Mouse (Mus musculus) liver, adult 2 months (tissue): ENCODE data around the gene Nop9. TPM values are rescaled to one million over a fixed set of nuclear protein-coding genes. Genes with fewer than 3 reads are reported as not detected.
A peak's percentile ranks its signal among the peaks of the same experiment; 100 is the strongest.
"Not testable (repeated sequence)": the region's sequence is repeated elsewhere in the genome, so short reads cannot be mapped to it uniquely, and the experiment has no call there.

Experiments used
- DNase-seq: peaks from one replicate; pipeline ENCODE4 v3.0.0-alpha.2; 2011; ENCODE audit warnings: low read depth, low spot score; ENCODE audit errors: extremely low read depth
- H3K27ac ChIP-seq: fragments of 200-500 bp; replicated peaks from 2 replicates; pipeline ENCODE4 v1.5.1; 2012; ENCODE audit warnings: low read depth, mild to moderate bottlenecking, control low read depth, inconsistent platforms, low read length; ENCODE audit not compliant: insufficient read depth
- H3K27me3 ChIP-seq: fragments of 200-500 bp; 2 replicates; pipeline ENCODE4 v1.6.1; 2012; ENCODE audit warnings: mild to moderate bottlenecking, moderate library complexity, low read length, inconsistent platforms; ENCODE audit not compliant: control insufficient read depth, insufficient read depth
- H3K36me3 ChIP-seq: fragments of 200-500 bp; 2 replicates; pipeline ENCODE4 v1.6.1; 2012; ENCODE audit warnings: low read length, inconsistent platforms; ENCODE audit not compliant: control insufficient read depth, insufficient read depth
- H3K4me1 ChIP-seq: fragments of 200-500 bp; 2 replicates; pipeline ENCODE4 v1.6.1; 2011; ENCODE audit warnings: low read length; ENCODE audit not compliant: control insufficient read depth, insufficient read depth
- H3K4me3 ChIP-seq: fragments of 200-500 bp; 2 replicates; pipeline ENCODE4 v1.5.1; 2011; ENCODE audit warnings: low read depth, mild to moderate bottlenecking, control low read depth, low read length, moderate library complexity; ENCODE audit not compliant: insufficient read depth
- H3K79me2 ChIP-seq: fragments of 200-500 bp; 2 replicates; pipeline ENCODE4 v1.6.1; 2012; ENCODE audit warnings: inconsistent platforms, mild to moderate bottlenecking, low read length, moderate library complexity; ENCODE audit not compliant: control insufficient read depth, insufficient read depth
- H3K9ac ChIP-seq: fragments of 200-500 bp; 2 replicates; pipeline ENCODE4 v1.6.1; 2012; ENCODE audit warnings: low read depth, mild to moderate bottlenecking, control low read depth, inconsistent platforms, low read length
- CTCF ChIP-seq: fragments of 200-500 bp; IDR thresholded peaks from 2 replicates; pipeline ENCODE4 v1.5.1; 2011; ENCODE audit warnings: low read depth, low read length, control low read depth
- POLR2A ChIP-seq: fragments of 200-500 bp; IDR thresholded peaks from 2 replicates; pipeline ENCODE4 v1.6.1; 2011; ENCODE audit warnings: low read length, control low read depth; ENCODE audit not compliant: insufficient read depth; ENCODE audit errors: extremely low read depth
- WGBS: fragments of 180-500 bp; shearing (Covaris S2); methylation state at CpG from one replicate; pipeline ENCODE4 v1.1.7; 2018; 5-methylcytosine and 5-hydroxymethylcytosine counted together
- polyA plus RNA-seq: library from polyadenylated mRNA; depleted of rRNA; stranded (reverse); fragments of >200 nt; gene quantifications from 2 replicates; pipeline ENCODE4 v1.2.3, GENCODE M21; 2012
- total RNA-seq: library from RNA; depleted of rRNA; stranded (reverse); fragments of >200 nt; gene quantifications from 2 replicates; pipeline ENCODE4 v1.2.3, GENCODE M21; 2014

The Nop9 gene
- total and polyA plus RNA-seq, 2 experiments = 13.0 to 15.1 TPM

DNA sequence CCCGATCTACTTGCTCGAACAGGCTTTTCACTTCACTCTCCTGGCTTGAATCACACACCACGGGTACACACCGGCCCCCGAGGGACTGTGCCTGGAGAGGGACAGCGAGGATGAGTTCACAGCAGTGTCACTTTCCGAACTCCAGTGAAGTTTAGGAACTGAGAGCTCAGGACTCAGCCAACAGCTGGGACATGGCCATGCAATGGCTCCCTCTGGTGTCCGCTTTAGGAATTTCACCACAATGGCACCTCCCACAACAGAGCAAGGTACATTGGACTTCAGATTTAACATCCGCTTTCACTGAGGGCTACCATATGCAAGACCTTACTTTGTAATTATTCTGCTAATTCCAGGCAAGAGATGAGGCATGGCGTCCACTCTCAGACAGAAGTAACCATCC lies 1.8 kb upstream of the Nop9 start:
- peaks cover 28% of the 10 kb centered on the region for H3K36me3 ChIP-seq
- TF ChIP-seq POLR2A (no peak), CTCF (peak; percentile 97)
- peaks cover 5% of the 10 kb centered on the region for H3K79me2 ChIP-seq
- 4% methylated on average over 10 of the region's 10 CpGs for WGBS
- peak overlapping the region; percentile 70 for H3K27ac ChIP-seq
- H3K9ac ChIP-seq = peak overlapping the region; percentile 66
- H3K4me1 ChIP-seq = peaks cover 14% of the 10 kb centered on the region
- peak; percentile 87 for DNase-seq
- peak overlapping the region; percentile 17 for H3K4me3 ChIP-seq
- no peaks in the 10 kb centered on the region for H3K27me3 ChIP-seq

- no peak for DNase-seq
- H3K4me3 ChIP-seq = peak overlapping the region; percentile 80
- H3K27ac ChIP-seq = no peak overlapping the region; the same call in 1 of the 2 replicates
- WGBS = under 1% methylated on average over 31 of the region's 31 CpGs
- H3K27me3 ChIP-seq = no peaks in the 10 kb centered on the region
- peaks cover 5% of the 10 kb centered on the region for H3K79me2 ChIP-seq
- H3K9ac ChIP-seq = peak overlapping the region; percentile 77
- peaks cover 28% of the 10 kb centered on the region for H3K36me3 ChIP-seq
- TF ChIP-seq CTCF (no peak), POLR2A (no peak)
- peaks cover 10% of the 10 kb centered on the region for H3K4me1 ChIP-seq
These were observed 356 bp downstream of the Nop9 start for GRCm38 (mm10) chr14:55745861-55746237.

DNA sequence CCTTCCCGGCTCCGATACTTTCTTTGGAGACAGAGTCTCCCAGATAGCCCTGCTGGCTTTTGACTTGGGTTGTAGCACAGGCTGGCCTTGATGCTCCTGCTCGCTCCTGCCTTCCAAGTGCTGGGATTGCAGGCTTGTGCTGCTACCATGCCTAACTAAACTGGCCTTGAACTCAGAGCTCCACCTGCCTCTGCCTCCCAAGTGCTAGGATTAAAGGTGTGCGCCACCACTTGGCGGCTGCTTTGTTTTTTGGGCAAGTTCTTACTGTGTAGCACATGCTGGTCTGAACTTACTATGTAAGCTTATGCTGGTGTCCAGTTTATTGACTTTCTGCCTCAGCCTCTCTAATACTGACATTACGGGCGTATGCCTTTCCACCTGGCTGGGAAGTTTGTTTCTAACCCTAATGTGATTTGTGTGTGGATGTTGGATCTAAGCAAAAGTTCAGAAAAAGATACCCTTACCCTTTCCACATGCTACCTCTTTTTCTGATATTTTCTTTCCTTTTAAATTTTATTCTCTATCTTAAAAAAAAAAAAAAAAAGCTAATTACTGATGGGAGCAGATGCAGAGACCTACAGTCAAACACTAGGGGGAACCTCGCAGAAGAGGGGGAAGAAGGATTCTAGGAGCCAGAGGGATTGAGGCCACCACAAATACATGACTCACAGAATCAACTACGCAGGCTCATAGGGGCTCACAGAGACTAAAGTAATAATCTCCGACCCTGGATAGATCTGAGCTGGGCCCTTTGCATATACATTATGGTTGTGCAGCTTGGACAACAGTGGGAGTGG lies 1.8 kb downstream of the Nop9 start:
- no peaks in the 10 kb centered on the region for H3K27me3 ChIP-seq
- H3K9ac ChIP-seq = no peak overlapping the region
- TF ChIP-seq POLR2A (no peak), CTCF (no peak)
- H3K27ac ChIP-seq = no peak overlapping the region
- H3K4me3 ChIP-seq = no peak overlapping the region
- DNase-seq = peak; percentile 52
- peaks cover 10% of the 10 kb centered on the region for H3K4me1 ChIP-seq
- peaks cover 5% of the 10 kb centered on the region for H3K79me2 ChIP-seq
- WGBS = 70% methylated on average over 10 of the region's 10 CpGs
- peaks cover 24% of the 10 kb centered on the region for H3K36me3 ChIP-seq

DNA sequence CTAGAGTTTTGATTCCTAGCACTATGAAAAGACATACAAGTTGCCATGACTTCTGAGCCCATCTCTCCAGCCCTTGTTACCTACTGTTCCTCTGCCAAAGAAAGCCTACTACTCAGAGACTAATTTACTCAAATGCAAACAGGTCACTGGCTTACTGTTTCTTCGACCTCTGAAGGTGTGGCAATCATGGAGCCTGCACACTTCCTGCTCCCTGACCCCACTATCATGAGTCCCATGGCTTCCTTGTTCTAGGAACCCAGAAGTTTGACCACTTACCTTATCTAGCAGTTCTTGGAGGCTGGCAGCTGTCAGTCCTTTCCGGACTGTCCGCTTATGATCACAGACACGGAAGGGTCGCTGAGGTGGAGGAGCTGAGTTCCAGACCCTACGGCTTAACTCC lies 12.1 kb downstream of the Nop9 start:
- Histone ChIP-seq H3K27ac (peak overlapping the region; percentile 95), H3K9ac (peak overlapping the region; percentile 86), H3K4me1 (peaks cover 10% of the 10 kb centered on the region; the same call in 1 of the 2 replicates), H3K27me3 (peaks cover 5% of the 10 kb centered on the region; the same call in 1 of the 2 replicates), H3K79me2 (no peaks in the 10 kb centered on the region; the same call in 1 of the 2 replicates), H3K4me3 (peak overlapping the region; percentile 59), H3K36me3 (peaks cover 30% of the 10 kb centered on the region)
- TF ChIP-seq CTCF = no peak
- WGBS = 10% methylated on average over 6 of the region's 6 CpGs
- DNase-seq = peak; percentile 78

DNA sequence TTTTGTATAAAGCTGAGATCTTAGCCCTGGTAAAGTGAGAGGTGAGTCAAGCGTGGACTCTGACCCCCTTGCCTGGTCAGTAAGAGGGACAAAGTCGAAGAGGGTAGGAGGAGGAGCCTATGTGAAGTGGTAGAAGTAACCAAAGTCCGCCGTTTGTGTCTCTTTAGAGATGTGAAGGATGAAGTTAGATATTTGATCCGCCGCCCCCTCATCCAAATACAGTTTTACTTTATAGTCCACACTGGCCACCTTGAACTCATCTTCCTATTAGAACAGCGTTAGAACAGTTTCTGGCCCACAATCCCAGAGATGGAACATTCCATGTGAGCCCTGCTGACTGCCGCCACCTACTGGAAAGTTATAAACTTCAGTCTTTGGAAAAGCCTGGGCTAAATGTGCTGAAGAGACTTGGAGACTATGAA lies 12.9 kb downstream of the Nop9 start, which contains the start of gene Cideb:
Cideb (minus strand) TSS at position 96 of the 422 bp plus-strand sequence.
- Histone ChIP-seq H3K27ac (peak within 1 kb of the TSS; percentile 95), H3K36me3 (peaks cover 24% of the 10 kb centered on the region), H3K4me3 (peak within 1 kb of the TSS; percentile 71), H3K4me1 (peaks cover 10% of the 10 kb centered on the region; the same call in 1 of the 2 replicates), H3K9ac (peak within 1 kb of the TSS; percentile 86), H3K27me3 (peaks cover 5% of the 10 kb centered on the region; the same call in 1 of the 2 replicates), H3K79me2 (no peaks in the 10 kb centered on the region; the same call in 1 of the 2 replicates)
- WGBS = 5% methylated on average over 8 of the region's 8 CpGs
- TF ChIP-seq CTCF = peak; percentile 52; the same call in 1 of the 2 replicates
- no peak for TF ChIP-seq POLR2A
- peak; percentile 95 for DNase-seq

DNA sequence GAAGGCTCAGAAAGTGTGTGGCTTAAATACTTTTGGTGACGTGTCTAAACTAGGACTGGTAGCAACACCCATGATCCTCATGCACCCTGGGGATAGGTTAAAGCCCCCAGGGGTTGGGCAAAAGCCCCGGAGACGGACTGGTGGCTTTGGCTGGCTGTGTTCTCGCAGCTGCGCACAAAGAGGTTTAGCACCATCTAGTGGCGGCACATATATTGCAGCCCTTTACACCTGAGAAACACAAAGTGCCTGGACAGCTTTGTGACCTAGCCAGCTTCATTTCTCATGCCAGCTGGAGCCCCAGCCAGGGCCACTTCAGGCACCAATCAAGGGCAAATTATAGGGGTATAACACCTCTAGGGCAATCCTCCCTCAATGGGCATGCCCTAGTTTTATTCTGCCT lies 14.7 kb downstream of the Nop9 start:
- DNase-seq = peak; percentile 67
- not testable (repeated sequence) for H3K9ac ChIP-seq, H3K36me3 ChIP-seq, H3K27ac ChIP-seq, H3K79me2 ChIP-seq, H3K27me3 ChIP-seq, H3K4me3 ChIP-seq
- peaks cover 10% of the 10 kb centered on the region; the same call in 1 of the 2 replicates for H3K4me1 ChIP-seq
- peak; percentile 81 for TF ChIP-seq CTCF
- 2% methylated on average over 6 of the region's 6 CpGs for WGBS
